Mouse (Mus musculus) liver, adult 2 months (tissue): ENCODE data around the gene Tfap2b. TPM values are rescaled to one million over a fixed set of nuclear protein-coding genes. Genes with fewer than 3 reads are reported as not detected.

ENCODE experiments used
- DNase-seq: peaks from one replicate; pipeline ENCODE4 v3.0.0-alpha.2; 2011; ENCODE audit warnings: low read depth, low spot score; ENCODE audit errors: extremely low read depth
- H3K27ac ChIP-seq: fragments of 200-500 bp; replicated peaks from 2 replicates; pipeline ENCODE4 v1.5.1; 2012; ENCODE audit warnings: low read depth, mild to moderate bottlenecking, control low read depth, inconsistent platforms, low read length; ENCODE audit not compliant: insufficient read depth
- H3K27me3 ChIP-seq: fragments of 200-500 bp; 2 replicates; pipeline ENCODE4 v1.6.1; 2012; ENCODE audit warnings: mild to moderate bottlenecking, moderate library complexity, low read length, inconsistent platforms; ENCODE audit not compliant: control insufficient read depth, insufficient read depth
- H3K36me3 ChIP-seq: fragments of 200-500 bp; 2 replicates; pipeline ENCODE4 v1.6.1; 2012; ENCODE audit warnings: low read length, inconsistent platforms; ENCODE audit not compliant: control insufficient read depth, insufficient read depth
- H3K4me1 ChIP-seq: fragments of 200-500 bp; 2 replicates; pipeline ENCODE4 v1.6.1; 2011; ENCODE audit warnings: low read length; ENCODE audit not compliant: control insufficient read depth, insufficient read depth
- H3K4me3 ChIP-seq: fragments of 200-500 bp; 2 replicates; pipeline ENCODE4 v1.5.1; 2011; ENCODE audit warnings: low read depth, mild to moderate bottlenecking, control low read depth, low read length, moderate library complexity; ENCODE audit not compliant: insufficient read depth
- H3K79me2 ChIP-seq: fragments of 200-500 bp; 2 replicates; pipeline ENCODE4 v1.6.1; 2012; ENCODE audit warnings: inconsistent platforms, mild to moderate bottlenecking, low read length, moderate library complexity; ENCODE audit not compliant: control insufficient read depth, insufficient read depth
- H3K9ac ChIP-seq: fragments of 200-500 bp; 2 replicates; pipeline ENCODE4 v1.6.1; 2012; ENCODE audit warnings: low read depth, mild to moderate bottlenecking, control low read depth, inconsistent platforms, low read length
- CTCF ChIP-seq: fragments of 200-500 bp; IDR thresholded peaks from 2 replicates; pipeline ENCODE4 v1.5.1; 2011; ENCODE audit warnings: low read depth, low read length, control low read depth
- POLR2A ChIP-seq: fragments of 200-500 bp; IDR thresholded peaks from 2 replicates; pipeline ENCODE4 v1.6.1; 2011; ENCODE audit warnings: low read length, control low read depth; ENCODE audit not compliant: insufficient read depth; ENCODE audit errors: extremely low read depth
- WGBS: fragments of 180-500 bp; shearing (Covaris S2); methylation state at CpG from one replicate; pipeline ENCODE4 v1.1.7; 2018; 5-methylcytosine and 5-hydroxymethylcytosine counted together
- polyA plus RNA-seq: library from polyadenylated mRNA; depleted of rRNA; stranded (reverse); fragments of >200 nt; gene quantifications from 2 replicates; pipeline ENCODE4 v1.2.3, GENCODE M21; 2012
- total RNA-seq: library from RNA; depleted of rRNA; stranded (reverse); fragments of >200 nt; gene quantifications from 2 replicates; pipeline ENCODE4 v1.2.3, GENCODE M21; 2014

Gene Tfap2b
- total and polyA plus RNA-seq, 2 experiments: 0.01 TPM; not detected in 1

GRCm38 (mm10) chr1:19221601-19222000 lies 12.9 kb downstream of the Tfap2b start:
- H3K36me3 ChIP-seq: no peaks in the 10 kb centered on the region
- TF ChIP-seq POLR2A: no peak
- TF ChIP-seq CTCF: no peak
- H3K27me3 ChIP-seq: peaks cover 6% of the 10 kb centered on the region; the same call in 1 of the 2 replicates

DNA sequence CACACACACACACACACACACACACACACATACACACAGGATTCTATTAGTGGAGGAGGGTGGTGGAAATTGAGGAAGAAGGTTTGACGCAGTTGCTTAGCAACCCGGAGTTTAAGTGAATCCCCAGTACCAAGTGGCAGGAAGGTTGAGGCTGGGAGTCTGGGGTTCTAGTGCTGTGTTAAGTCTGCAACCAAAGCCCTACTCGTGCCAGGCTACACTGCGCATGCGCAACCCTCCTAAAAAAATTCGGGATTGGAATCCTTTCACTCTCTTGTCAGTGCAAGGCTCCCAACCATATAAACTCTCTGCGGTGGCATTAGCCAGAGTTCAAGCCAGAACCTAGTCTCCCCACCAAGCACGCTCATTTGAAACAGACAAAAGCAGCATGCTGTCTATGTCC lies 18.0 kb downstream of the Tfap2b start:
- H3K4me1 ChIP-seq: no peaks in the 10 kb centered on the region
- TF ChIP-seq CTCF (no peak), POLR2A (no peak)
- H3K27me3 ChIP-seq: peaks cover 2% of the 10 kb centered on the region; the same call in 1 of the 2 replicates
- H3K36me3 ChIP-seq: no peaks in the 10 kb centered on the region
- H3K9ac ChIP-seq: no peak overlapping the region
- no peak overlapping the region for H3K4me3 ChIP-seq
- no peak for DNase-seq
- WGBS: 6% methylated on average over 8 of the region's 8 CpGs
- no peak overlapping the region for H3K27ac ChIP-seq
- H3K79me2 ChIP-seq: no peaks in the 10 kb centered on the region

More at GRCm38 (mm10) chr1:19221601-19222000, 12.9 kb downstream of the Tfap2b start:
- DNase-seq: no peak
- 2% methylated on average over 7 of the region's 7 CpGs for WGBS
- Histone ChIP-seq H3K4me1 (no peaks in the 10 kb centered on the region), H3K27ac (no peak overlapping the region), H3K4me3 (no peak overlapping the region), H3K9ac (no peak overlapping the region), H3K79me2 (no peaks in the 10 kb centered on the region)

GRCm38 (mm10) chr1:19230926-19231573 lies 22.3 kb downstream of the Tfap2b start:
- 3% methylated on average over 16 of the region's 16 CpGs for WGBS
- peaks cover 9% of the 10 kb centered on the region; the same call in 1 of the 2 replicates for H3K27me3 ChIP-seq
- no peak for DNase-seq

GRCm38 (mm10) chr1:19231574-19232080 lies 22.9 kb downstream of the Tfap2b start:
- TF ChIP-seq POLR2A (no peak), CTCF (no peak)
- Histone ChIP-seq H3K27ac (no peak overlapping the region), H3K9ac (no peak overlapping the region), H3K4me3 (no peak overlapping the region), H3K36me3 (no peaks in the 10 kb centered on the region), H3K79me2 (no peaks in the 10 kb centered on the region), H3K27me3 (peaks cover 8% of the 10 kb centered on the region; the same call in 1 of the 2 replicates), H3K4me1 (no peaks in the 10 kb centered on the region)
- WGBS: 6% methylated on average over 16 of the region's 16 CpGs
- DNase-seq: no peak

More at GRCm38 (mm10) chr1:19230926-19231573, 22.3 kb downstream of the Tfap2b start:
- H3K4me1 ChIP-seq: no peaks in the 10 kb centered on the region
- H3K9ac ChIP-seq: no peak overlapping the region
- H3K4me3 ChIP-seq: no peak overlapping the region
- no peaks in the 10 kb centered on the region for H3K79me2 ChIP-seq
- H3K27ac ChIP-seq: no peak overlapping the region
- TF ChIP-seq POLR2A (no peak), CTCF (no peak)
- H3K36me3 ChIP-seq: no peaks in the 10 kb centered on the region

GRCm38 (mm10) chr1:19232743-19233142 lies 24.0 kb downstream of the Tfap2b start:
- TF ChIP-seq CTCF: no peak
- no peak for DNase-seq
- Histone ChIP-seq H3K9ac (no peak overlapping the region), H3K27me3 (peaks cover 13% of the 10 kb centered on the region; the same call in 1 of the 2 replicates), H3K79me2 (no peaks in the 10 kb centered on the region), H3K4me3 (no peak overlapping the region), H3K4me1 (no peaks in the 10 kb centered on the region), H3K36me3 (no peaks in the 10 kb centered on the region), H3K27ac (no peak overlapping the region)
- 0% methylated on average over 1 of the region's 1 CpGs for WGBS

DNA sequence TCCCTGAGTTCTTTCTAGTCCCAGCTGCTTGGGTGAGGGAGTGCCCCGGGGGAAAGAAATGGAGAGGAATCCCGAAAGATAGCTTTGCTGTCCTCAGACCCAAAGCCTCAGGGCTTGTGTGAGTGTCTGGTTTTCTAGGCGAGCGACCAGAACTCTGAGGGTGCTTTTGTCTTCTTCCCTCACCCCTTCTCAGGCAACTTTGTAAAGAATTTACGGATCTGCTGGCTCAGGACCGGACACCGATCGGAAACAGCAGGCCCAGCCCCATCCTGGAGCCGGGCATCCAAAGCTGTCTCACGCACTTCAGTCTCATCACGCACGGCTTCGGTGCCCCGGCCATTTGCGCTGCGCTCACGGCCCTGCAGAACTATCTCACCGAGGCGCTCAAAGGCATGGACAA lies 25.1 kb downstream of the Tfap2b start:
- Histone ChIP-seq H3K27me3 (peaks cover 13% of the 10 kb centered on the region; the same call in 1 of the 2 replicates), H3K4me3 (no peak overlapping the region), H3K4me1 (no peaks in the 10 kb centered on the region), H3K36me3 (no peaks in the 10 kb centered on the region), H3K9ac (no peak overlapping the region), H3K27ac (no peak overlapping the region), H3K79me2 (no peaks in the 10 kb centered on the region)
- WGBS: 4% methylated on average over 19 of the region's 19 CpGs
- DNase-seq: no peak
- no peak for TF ChIP-seq POLR2A
- TF ChIP-seq CTCF: no peak
